Mouse (Mus musculus) left cerebral cortex, adult 11 months (tissue): ENCODE results near the gene Mbnl2.

ENCODE experiments used
- DNase-seq: peaks from one replicate; pipeline ENCODE4 v3.0.0; 2022; ENCODE audit warnings: low spot score

The Mbnl2 gene

DNA sequence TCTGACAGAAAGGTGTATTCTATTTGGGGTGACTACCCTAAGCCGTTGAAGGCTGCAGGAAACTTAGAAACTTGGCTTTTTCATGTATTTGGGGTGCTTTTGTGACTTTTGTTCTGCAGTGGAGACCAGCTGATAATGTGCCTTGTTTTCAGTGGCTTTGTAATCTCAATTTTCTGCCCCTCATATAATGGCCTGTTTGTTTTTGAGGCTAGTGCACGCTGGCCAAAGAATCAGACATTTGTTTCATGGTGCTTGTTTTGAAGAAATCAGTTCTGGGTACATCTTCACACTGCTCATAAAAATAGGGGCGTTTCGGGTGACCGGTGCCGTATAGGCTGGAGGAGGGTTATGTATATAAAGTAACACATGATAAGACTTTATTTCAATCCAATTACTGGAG is 22.4 kb downstream of the Mbnl2 start:
- no peak for DNase-seq

DNA sequence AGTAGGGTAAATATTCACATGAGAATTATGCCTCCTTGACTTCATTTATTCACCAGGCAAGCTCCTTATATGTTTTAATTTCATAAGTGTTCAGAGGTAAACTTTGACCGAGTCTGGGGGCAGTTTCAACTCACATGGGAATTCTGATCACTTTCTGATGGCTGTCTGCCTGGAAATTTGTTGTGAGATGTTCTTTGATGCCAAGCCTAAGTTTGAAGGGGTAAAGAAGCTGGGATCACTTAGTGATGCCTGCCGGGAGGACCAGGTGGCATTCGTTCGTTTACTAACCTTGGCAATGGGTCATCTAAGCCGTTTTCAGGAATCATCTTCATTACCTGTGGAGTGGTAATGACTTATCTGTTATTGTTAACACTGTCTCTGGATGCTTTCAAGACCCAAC is 23.0 kb downstream of the Mbnl2 start:
- DNase-seq: no peak

DNA sequence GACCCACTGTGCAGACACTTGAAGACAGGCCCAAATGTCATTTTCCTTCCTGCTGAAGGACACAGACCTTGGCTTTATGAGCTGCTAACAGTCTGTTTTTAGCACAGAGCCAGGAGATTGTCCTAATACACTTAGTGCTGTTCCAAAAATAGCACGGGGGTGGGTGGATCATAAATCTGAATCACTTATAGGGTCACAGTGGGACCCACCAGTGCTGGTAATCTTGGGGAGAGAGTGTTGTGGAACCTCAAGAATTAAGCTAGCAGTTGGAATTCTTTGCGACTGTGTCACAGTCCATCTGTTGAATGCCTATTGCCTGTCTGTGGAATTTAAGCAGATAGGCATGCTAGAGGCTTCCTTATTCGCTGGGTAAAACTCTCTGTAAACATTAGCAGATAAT is 24.2 kb downstream of the Mbnl2 start:
- no peak for DNase-seq

DNA sequence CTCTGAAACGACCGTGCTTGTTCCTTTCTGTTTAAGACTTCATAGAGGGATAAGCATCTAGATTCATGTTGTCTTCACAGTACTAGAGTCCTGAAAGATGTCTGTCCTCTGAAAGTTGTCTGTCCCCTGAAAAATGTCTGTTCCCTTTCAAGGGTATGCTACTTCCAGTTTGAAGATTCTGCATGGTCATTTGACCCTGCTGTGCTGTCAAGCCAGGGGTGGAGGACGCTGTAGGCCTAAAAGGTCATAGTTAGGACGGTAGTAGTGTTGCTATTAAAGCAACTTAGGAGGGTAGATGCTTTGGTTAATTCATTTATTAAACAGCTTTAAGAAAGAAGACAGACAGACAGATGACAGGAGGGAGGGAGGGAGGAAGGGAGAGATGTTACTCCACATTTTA is 24.7 kb downstream of the Mbnl2 start:
- DNase-seq: no peak

DNA sequence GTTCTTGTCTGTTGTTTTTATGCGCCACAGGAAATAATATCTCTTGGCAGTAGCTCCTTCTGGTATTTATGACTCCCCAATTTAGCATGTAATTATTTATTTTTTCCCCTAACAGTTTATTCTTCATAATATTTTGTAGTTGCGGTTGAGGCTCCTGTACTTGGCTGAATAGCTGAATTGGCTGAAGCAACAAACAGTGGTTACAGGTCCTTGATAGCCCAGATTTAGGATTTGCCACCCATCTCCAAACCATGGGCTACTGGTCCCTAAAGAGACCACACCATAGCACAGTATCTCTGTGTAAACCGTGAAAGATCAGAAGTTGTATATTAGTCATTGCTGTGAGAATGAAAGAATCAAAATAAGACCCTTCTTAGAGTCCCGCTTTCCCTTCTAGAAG is 25.3 kb downstream of the Mbnl2 start:
- DNase-seq: no peak

DNA sequence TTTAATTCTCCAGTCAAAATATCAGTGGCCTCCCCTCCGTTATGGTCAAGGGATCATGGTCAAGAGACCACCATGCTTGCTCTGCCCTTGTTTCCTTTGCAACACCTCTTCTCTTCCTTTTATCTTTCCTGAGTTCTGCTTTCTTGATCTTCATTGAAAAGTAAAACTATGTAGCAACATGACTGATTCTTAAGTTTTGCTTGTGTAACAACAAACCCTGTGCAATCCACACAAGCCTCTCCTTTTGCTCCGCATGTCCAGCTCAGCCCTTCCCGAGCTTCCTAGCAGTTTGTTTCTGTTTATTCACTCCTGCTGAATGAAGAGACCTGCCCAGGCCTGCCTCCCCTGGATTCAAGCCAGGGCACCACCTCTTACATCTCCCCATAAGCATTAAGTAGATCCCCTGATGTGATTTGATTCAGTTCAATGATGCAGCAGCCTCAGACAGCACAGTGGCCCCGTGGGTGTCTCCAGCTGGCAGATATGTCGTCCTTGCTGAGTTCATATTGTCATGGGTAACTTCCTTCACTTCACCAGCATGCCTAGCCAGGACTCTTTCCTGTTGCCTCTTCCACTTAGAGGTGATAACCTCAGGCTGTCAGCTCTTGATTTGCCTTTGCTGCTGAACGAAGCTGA is 27.6 kb downstream of the Mbnl2 start:
- DNase-seq: no peak

DNA sequence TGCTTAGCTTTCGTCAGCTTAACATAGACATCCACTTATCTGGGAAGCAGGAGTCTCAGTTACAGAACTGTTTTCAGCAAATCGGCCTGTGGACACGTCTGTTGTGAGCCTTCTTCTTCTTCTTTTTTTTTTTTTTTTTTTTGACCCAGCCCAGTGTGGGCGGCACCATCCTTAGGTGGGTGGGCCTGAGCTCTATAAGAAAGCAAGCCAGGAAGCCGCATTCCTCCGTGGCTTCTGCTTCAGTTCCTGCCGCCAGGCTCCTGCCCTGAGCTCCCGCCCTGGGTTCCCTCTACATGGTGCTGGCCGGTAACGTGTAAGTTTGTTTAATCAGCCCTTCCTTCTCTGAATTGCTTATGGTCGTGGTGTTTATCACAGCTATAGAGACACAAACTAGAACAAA is 30.8 kb downstream of the Mbnl2 start:
- no peak for DNase-seq

DNA sequence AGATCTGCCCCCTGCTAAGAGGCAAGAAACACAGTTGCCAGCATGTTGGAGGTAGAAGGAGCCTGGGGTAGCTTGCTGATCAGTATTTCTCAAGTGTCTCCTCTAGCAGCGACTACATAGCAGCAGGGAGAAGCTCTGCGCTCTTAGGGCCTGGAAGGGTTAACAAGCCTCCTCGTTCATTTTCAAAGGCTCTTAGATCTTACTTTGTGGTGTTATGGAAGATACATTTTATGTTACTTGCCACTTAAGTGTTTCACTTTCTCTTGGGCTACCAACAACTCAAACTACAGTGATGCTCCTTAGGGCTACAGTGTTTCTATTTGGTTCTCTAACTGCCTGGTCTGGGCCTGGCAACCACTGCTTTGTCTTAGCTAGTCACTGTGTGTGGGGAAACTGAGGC is 31.9 kb downstream of the Mbnl2 start:
- DNase-seq: no peak

DNA sequence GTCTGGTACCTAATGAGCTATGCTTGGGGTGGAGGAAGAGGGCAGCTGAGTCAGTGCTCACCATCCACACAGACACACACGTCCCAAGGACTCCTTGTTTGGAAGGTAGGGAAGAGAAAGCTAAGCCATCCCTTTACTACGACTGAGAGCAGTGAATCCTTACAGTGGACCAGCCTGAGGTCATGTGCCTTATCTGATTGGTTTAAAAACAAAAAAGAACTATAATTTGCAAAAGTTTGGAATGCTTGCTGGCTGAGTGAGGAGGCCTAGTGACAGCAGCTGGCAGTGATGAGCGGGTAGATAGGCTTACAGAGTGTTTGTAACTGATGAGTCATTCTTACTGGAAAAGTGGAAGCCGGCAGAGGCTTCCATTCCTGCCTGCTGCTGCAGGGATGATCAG is 32.5 kb downstream of the Mbnl2 start:
- DNase-seq: no peak

DNA sequence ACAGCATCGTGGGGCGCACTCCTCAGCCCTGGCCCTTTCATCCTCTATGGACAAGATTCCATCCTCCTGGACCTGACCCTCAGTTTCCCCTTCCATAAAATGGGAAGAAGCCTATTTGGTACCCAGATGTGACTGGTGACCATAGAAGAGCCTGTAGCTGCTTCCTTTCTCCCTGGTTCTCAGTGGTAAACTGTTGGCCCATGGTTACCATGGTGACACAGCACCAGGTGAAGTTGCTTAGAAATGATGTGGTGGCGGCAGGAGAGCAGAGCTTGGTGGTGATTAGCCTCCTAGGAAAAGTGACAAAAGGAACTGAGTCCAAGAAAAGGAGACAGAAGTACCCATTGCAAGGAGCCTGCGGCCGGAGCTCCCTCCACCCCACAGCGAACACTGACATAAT is 34.2 kb downstream of the Mbnl2 start:
- DNase-seq: no peak

DNA sequence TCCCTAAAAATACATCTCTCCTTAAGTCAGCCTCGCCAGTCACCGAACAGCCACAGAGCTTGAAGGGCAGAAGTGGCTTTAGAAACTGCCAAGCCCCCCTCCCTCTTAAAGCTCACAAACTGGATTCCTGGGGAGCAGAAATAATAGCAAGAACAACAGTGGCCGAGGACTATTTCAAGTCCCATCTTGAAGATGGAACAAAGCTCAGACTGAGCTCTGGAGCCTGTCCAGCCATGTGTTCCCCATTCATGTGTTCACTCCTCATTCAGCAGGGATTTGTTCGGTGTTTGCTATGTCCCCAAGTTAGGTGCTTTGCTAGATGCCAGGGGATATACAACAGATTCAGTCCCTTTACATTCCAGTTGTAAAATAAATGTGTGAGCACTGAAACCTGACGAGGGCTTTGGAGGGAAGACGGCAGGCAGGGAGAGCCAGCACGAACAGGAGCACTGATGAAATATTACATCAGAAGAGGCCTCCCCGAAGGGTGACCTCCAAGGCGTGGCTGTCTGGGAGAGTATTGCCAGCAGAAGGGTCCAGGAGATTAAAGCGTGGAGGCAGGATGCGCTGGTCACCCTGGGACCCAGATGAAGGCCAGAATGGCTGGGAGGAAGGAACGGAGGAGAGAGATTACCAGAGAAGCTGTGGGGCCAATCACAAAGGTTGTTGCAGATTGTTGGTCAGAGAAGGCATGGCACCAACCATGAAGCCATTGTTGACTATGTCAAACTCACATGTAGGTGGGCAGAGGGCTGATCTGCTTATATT is 36.0 kb downstream of the Mbnl2 start:
- no peak for DNase-seq

DNA sequence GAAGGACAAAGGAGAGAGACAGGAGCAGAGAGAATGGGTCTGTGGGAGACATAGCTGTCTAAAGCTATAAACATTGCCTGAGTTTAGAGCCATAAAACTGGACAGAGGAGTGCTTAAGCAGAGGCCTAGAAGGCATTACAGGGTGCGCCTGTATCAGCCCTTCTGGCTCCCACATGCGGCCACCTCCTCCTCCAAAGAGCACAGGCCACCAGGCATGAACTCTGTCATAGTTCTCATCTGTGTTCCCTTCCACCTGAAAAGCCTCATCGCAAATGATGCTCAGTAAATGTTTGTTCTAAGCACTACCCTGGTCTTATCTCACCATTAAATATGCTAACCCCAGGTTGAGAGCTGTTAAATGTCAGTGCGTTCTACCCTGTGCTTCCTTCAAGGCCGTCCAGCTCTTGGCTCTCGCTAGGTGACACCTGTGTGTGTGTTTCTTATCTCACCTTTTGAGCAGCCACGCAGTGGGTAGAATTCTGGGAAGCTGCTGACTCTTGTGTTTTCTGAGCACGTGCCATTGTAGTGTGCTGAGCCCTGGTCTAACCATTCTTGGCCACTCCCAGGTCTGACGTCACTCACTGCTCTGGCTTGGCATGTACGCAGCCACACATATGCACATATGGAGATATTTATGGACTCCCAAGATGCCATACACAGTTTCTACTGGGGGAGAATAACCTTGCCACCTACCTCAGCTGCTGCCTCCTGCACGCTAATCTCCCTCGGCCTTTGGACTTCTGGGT is 37.4 kb downstream of the Mbnl2 start:
- no peak for DNase-seq

DNA sequence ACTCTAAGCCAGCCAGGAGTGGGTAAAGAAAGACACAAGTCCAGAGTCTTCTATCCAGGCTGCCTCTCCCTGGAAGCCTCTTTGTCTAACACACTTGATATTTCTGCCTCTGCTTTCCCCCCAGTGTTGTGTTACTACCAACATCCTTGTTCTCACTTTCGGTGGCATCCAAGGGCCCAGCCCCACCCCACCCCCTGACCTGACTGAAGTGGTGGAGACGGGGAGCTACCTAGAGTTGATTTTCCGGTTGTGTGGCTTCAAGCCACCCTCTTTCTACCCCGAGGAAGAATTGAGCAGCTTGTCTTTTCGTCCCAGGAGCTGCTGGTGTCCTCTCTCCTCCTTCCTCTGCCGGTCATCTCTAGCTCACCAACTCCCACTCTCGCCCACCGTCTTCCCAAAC is 38.0 kb downstream of the Mbnl2 start:
- DNase-seq: no peak

DNA sequence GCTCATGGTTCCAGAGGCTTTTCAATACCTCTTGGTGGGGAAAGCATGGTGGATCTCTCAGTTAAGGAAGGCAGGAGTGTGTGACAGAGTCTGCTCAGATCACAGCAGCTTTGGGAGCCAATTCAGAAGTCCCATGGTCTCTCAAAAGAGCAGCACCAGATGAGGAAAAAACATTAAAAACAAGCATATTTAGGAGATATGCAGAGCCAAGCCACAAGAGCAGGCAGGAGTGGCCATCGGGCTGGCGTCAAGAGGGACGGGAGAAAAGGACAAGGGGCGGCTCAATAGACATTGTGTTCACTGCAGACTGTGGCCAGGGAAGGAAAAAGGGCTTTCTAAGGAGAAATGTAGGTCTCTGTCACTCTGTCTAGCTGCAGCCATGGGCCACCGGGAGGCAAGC is 40.3 kb downstream of the Mbnl2 start:
- no peak for DNase-seq

DNA sequence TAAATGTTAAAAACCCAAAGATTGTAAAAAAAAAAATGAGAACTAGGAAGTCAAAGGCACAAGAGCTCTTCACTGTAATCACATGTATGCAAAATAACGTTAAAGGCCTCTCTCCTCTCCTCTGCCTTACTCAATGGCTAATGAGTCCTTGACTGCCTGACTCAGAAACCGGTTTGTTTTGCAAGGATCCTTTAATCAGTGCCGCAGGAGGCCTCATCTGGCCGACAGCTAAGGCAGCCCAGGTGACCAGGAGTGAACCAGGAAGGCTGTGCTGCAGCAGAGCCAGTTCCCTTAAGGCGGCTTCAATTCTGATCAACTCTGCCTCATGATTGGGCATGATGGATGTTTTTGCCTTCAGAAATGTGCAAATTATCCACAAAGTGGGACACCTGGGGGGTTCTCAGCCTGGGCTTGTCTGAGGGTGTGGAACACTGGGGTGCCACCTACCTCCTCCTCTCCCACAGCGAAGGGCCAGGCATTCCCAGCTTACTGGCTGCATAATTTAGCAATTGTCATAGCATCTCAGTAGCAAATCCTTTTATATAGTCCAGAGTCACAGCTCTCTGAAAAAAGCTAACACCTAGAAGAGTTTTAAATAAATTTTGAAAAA is 43.0 kb downstream of the Mbnl2 start:
- no peak for DNase-seq

DNA sequence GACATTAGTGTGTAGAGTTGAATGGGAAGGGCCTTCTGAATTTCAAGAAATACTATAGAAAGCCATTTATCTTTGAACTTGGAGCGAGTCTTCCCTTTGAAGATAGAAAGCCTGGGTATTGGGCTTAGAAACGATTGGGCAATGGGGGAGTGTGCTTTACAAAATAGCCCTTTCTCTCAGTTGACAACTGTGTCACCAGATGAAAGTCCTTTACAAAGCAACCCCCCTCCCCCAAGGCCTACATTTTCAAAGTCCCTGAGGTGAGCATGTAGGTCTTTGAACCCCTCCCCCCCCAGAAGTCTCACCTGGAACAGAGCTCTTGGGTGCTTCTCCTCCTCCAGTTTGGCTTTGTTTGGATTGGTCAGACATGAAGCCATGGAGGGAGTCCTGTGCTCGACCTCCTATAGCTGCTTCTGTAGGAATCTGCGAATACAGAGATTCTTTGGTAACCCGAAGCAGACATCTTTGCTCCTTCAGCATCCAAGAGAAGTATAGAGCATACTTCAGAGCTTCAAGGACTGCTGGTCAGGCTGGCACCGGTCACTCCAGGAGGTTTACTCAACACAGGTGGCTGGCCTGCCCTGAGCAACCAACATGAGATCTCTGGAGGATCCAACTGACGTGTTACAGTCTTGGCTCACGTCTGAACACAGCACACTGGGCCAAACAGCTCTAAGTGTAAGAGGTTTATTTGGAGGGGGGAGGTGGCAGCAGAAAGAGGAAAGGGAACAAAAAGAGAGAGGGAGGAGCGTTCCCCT is 43.7 kb downstream of the Mbnl2 start:
- DNase-seq: no peak

DNA sequence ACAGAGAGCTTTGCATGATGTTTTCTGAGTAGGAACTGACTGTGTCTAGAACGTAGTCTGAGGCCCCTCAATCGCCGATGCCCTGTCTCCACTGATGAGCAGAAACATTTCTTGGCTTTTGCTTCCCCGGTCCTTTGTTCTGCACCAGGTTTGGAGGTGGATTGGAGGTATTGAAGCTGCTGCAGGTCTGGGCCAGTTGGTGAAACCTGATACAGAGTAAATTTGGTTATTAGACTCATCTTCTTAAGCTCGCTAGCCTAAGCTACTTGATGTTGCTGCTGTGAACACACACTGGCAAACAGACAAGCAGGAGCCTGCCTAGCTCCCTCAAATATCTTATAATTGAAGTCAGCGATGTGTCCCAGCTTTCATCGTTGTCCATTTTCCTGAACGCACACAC is 46.6 kb downstream of the Mbnl2 start:
- DNase-seq: no peak

DNA sequence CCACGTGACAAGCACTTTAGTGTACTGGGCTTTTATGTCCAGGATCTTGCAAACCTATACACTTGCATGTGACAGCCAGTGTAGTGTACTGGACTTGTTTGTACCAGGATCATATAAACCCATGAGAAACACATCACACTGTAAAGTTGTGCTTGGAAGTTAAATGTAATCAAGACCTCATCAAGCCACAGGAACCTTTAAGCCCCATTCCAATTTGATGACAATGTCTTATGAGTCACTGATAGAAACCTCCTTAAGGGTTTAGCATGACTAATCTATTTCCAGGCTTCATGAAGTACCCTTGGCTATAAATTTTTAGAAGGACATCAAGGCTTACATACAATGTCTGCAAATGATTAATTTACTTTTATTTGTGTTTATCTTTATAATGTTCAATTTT is 47.6 kb downstream of the Mbnl2 start:
- DNase-seq: no peak

DNA sequence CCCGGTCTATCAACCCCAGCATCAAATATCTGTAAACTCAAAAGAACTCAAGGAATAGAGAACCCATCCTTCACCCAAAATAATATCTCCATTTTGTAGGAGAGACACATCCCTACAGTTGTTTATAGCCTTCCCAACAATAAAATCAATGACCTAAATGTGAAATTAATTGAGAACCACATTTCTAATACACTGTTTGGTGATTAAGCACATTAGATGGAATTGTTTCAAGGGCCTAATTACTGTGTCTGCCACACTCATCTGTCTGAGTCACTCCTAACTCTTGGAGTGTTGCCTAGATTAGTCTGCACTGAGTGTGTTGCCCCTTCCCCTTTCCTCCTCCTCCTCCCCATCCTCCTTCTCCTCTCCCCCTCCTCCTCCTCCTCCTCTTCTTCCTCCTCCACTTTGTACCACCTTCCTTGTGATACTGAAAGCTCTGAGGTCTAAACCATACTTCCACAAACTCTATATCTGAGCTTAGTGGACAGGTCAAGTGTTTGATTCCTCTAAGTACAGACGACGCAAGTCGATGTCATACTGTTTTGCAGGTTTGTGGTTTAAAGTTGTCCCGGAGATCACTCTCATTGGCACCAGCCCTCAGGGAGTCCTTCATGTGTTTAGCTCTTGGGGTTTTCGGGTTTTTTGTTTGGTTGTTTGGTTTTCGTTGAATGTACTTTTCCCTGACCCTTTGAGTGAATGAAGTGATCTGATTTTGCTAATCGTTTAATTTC is 48.8 kb downstream of the Mbnl2 start:
- no peak for DNase-seq

DNA sequence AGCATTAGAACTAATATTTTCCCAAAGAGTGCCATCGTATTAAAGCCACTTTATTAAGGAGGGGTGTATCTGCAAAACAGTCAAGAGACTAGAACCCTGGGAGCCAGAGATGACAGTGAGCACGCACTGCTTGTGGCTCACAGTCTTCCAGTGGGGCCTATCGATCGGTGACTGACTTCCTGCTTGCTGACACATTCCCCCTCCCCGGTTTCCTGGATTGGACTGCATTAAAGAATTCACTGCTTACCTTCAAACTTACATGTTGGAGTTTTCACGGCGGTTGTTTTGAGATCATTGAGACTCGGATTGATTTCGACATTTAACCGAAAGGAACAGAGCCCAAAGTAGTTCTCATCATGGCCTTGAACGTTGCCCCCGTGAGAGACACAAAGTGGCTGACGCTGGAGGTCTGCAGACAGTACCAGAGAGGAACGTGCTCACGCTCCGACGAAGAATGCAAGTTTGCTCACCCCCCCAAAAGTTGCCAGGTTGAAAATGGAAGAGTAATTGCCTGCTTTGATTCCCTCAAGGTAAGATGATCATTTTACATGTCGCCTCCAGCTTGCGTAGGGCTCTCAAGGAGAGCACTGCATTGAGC is 49.5 kb downstream of the Mbnl2 start:
- no peak for DNase-seq

DNA sequence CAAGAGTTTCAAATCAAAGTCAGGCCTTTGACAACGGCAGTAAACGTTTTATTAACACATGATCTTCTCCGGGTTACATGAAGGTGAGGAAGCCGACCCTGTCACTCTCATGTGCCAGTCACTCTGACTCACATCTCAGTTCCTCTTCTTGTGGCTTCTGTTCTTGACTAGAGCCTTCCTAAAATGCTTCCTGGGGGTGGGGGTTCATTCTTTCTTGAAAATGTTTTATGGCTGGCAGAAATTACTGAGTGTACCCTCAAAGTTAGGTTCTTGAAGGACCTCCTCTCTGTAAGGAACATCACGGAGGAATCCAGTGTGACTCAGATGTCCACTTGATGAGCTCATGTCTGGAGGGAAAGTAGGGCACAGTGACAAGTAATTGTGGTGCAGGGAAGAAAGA is 50.2 kb downstream of the Mbnl2 start:
- DNase-seq: no peak
